Mouse (Mus musculus): Measurements from ENCODE around the gene Vinac1. TPM values are rescaled to one million over a fixed set of nuclear protein-coding genes. Genes with fewer than 3 reads are reported as not detected.
A peak's percentile ranks its signal among the peaks of the same experiment; 100 is the strongest.

Vinac1 gene
- total RNA-seq (2015; ENCODE audit: low replicate concordance) (not detected in 2 replicates), total RNA-seq (2017; ENCODE audit: low replicate concordance) (not detected in 2 replicates)

- ATAC-seq (replicated peaks; ENCODE audit: low FRiP score, poor library complexity, severe bottlenecking), result no peak
Observed at GRCm38 (mm10) chr2:129047811-129048210, at the start of gene Vinac1. TSS of gene Vinac1 (minus strand) at chr2:129048172.

- no peak for ATAC-seq (replicated peaks; ENCODE audit: low FRiP score, poor library complexity, severe bottlenecking)
Observed at GRCm38 (mm10) chr2:129093926-129094724, 46.2 kb upstream of the Vinac1 start.

GRCm38 (mm10) chr2:129092810-129093209 is 44.8 kb upstream of the Vinac1 start:
- no peak for ATAC-seq (replicated peaks; ENCODE audit: low FRiP score, poor library complexity, severe bottlenecking)

- no peak for ATAC-seq (replicated peaks; ENCODE audit: low FRiP score, poor library complexity, severe bottlenecking)
Observed at GRCm38 (mm10) chr2:129090370-129090769, 42.4 kb upstream of the Vinac1 start.

- ATAC-seq (replicated peaks; ENCODE audit: low FRiP score, poor library complexity, severe bottlenecking), result no peak
Observed at GRCm38 (mm10) chr2:129087520-129087919, 39.5 kb upstream of the Vinac1 start.

- no peak; the same call in 1 of the 2 replicates for ATAC-seq (replicated peaks; ENCODE audit: low FRiP score, poor library complexity, severe bottlenecking)
Observed at GRCm38 (mm10) chr2:129084959-129085358, 37.0 kb upstream of the Vinac1 start.

- ATAC-seq (replicated peaks; ENCODE audit: low FRiP score, poor library complexity, severe bottlenecking), result no peak
Observed at GRCm38 (mm10) chr2:129083514-129083913, 35.5 kb upstream of the Vinac1 start.

GRCm38 (mm10) chr2:129081097-129081496 is 33.1 kb upstream of the Vinac1 start:
- no peak for ATAC-seq (replicated peaks; ENCODE audit: low FRiP score, poor library complexity, severe bottlenecking)

- no peak for ATAC-seq (replicated peaks; ENCODE audit: low FRiP score, poor library complexity, severe bottlenecking)
Observed at GRCm38 (mm10) chr2:129079194-129079593, 31.2 kb upstream of the Vinac1 start.

- 0 out of 2 replicates have a peak, but pooled peaks have one; percentile 48 for ATAC-seq (replicated peaks; ENCODE audit: low FRiP score, poor library complexity, severe bottlenecking)
Observed at GRCm38 (mm10) chr2:129078313-129078712, 30.3 kb upstream of the Vinac1 start.

- ATAC-seq (replicated peaks; ENCODE audit: low FRiP score, poor library complexity, severe bottlenecking), result no peak
Observed at GRCm38 (mm10) chr2:129070296-129070695, 22.3 kb upstream of the Vinac1 start.

- ATAC-seq (replicated peaks; ENCODE audit: low FRiP score, poor library complexity, severe bottlenecking), result 0 out of 2 replicates have a peak, but pooled peaks have one; percentile 21
Observed at GRCm38 (mm10) chr2:129066326-129066725, 18.4 kb upstream of the Vinac1 start.

- ATAC-seq (replicated peaks; ENCODE audit: low FRiP score, poor library complexity, severe bottlenecking), result peak; percentile 78
Observed at GRCm38 (mm10) chr2:129065437-129066282, 17.7 kb upstream of the Vinac1 start, which contains the start of gene Ttl. TSS of gene Ttl (plus strand) at chr2:129065942.

- ATAC-seq (replicated peaks; ENCODE audit: low FRiP score, poor library complexity, severe bottlenecking), result no peak
Observed at GRCm38 (mm10) chr2:129061456-129062059, 13.6 kb upstream of the Vinac1 start.

- no peak for ATAC-seq (replicated peaks; ENCODE audit: low FRiP score, poor library complexity, severe bottlenecking)
Observed at GRCm38 (mm10) chr2:129057920-129058361, 10.0 kb upstream of the Vinac1 start.

- no peak for ATAC-seq (replicated peaks; ENCODE audit: low FRiP score, poor library complexity, severe bottlenecking)
Observed at GRCm38 (mm10) chr2:129057256-129057655, 9.3 kb upstream of the Vinac1 start.

GRCm38 (mm10) chr2:129056597-129056996 is 8.6 kb upstream of the Vinac1 start:
- no peak for ATAC-seq (replicated peaks; ENCODE audit: low FRiP score, poor library complexity, severe bottlenecking)

GRCm38 (mm10) chr2:129055741-129056140 is 7.8 kb upstream of the Vinac1 start:
- no peak for ATAC-seq (replicated peaks; ENCODE audit: low FRiP score, poor library complexity, severe bottlenecking)

- no peak for ATAC-seq (replicated peaks; ENCODE audit: low FRiP score, poor library complexity, severe bottlenecking)
Observed at GRCm38 (mm10) chr2:129052451-129052983, 4.5 kb upstream of the Vinac1 start.

- no peak for ATAC-seq (replicated peaks; ENCODE audit: low FRiP score, poor library complexity, severe bottlenecking)
Observed at GRCm38 (mm10) chr2:129046846-129047196, 1.2 kb downstream of the Vinac1 start.
